Mouse (Mus musculus): ENCODE measurements around the gene Zfp936.
"Not testable (repeated sequence)": the region's sequence is repeated elsewhere in the genome, so short reads cannot be mapped to it uniquely, and the experiment has no call there.

GRCm38 (mm10) chr7:43167101-43167500 is 53.1 kb downstream of the Zfp936 start:
- not testable (repeated sequence) for TF ChIP-seq CTCF (IDR thresholded peaks at IDR 0.05; ENCODE audit: low read depth, low read length); POLR2A (IDR thresholded peaks at IDR 0.05; ENCODE audit: extremely low read depth, insufficient read depth, low read length)
